Mouse (Mus musculus) liver, embryonic 14.5 days (tissue): ENCODE measurements around the gene Ptprn. TPM values are rescaled to one million over a fixed set of nuclear protein-coding genes. Genes with fewer than 3 reads are reported as not detected.
A peak's percentile ranks its signal among the peaks of the same experiment; 100 is the strongest.

ENCODE experiments used
- ATAC-seq: fragments of 200-750 bp; cut with Nextera tagmentation; 2 replicates; pipeline ENCODE4 v1.8.0; 2017; ENCODE audit warnings: moderate number of reproducible peaks, mild to moderate bottlenecking, moderate library complexity; ENCODE audit not compliant: insufficient read depth
- DNase-seq, 3 experiments: peaks; one replicate each; pipeline ENCODE4 v3.0.0-alpha.2; 2012 to 2013; ENCODE audit warnings: low read depth in 3 of 3, low spot score in 3 of 3
- H3K27ac ChIP-seq: fragments of 300-500 bp; sonication (generic); 2 replicates; pipeline ENCODE4 v1.5.1; 2014; ENCODE audit warnings: moderate library complexity, mild to moderate bottlenecking, control low read depth, inconsistent platforms
- H3K27me3 ChIP-seq: fragments of 300-500 bp; sonication (generic); 2 replicates; pipeline ENCODE4 v1.6.1; 2014; ENCODE audit warnings: mild to moderate bottlenecking, low read length, moderate library complexity; ENCODE audit not compliant: control insufficient read depth, insufficient read depth
- H3K36me3 ChIP-seq: fragments of 300-500 bp; sonication (generic); replicated peaks from 2 replicates; pipeline ENCODE4 v1.6.1; 2014; ENCODE audit warnings: low read depth; ENCODE audit not compliant: control insufficient read depth, insufficient read depth
- H3K4me1 ChIP-seq, 2 experiments: fragments of 200-500 bp in 1 of 2; fragments of 300-500 bp in 1 of 2; sonication (generic) in 1 of 2; replicated peaks; 2 replicates each; pipeline ENCODE4 v1.6.1; 2012 to 2014; ENCODE audit warnings: antibody characterized with exemption in 1 of 2, inconsistent platforms in 1 of 2, low read length in 1 of 2; ENCODE audit not compliant: control insufficient read depth in 2 of 2, insufficient read depth in 2 of 2
- H3K4me2 ChIP-seq: fragments of 300-500 bp; sonication (generic); 2 replicates; pipeline ENCODE4 v1.6.1; 2014; ENCODE audit warnings: low read depth, mild to moderate bottlenecking, control low read depth, moderate library complexity
- H3K4me3 ChIP-seq, 2 experiments: fragments of 200-500 bp in 1 of 2; fragments of 300-500 bp in 1 of 2; sonication (generic) in 1 of 2; 2 replicates each; pipeline ENCODE4 v1.5.1; 2012 to 2014; ENCODE audit warnings: low read depth in 2 of 2, low read length in 2 of 2, mild to moderate bottlenecking in 2 of 2, control low read depth in 1 of 2, inconsistent platforms in 1 of 2, moderate library complexity in 1 of 2; ENCODE audit not compliant: insufficient read depth in 1 of 2
- H3K9ac ChIP-seq: fragments of 300-500 bp; sonication (generic); replicated peaks from 2 replicates; pipeline ENCODE4 v1.6.1; 2014; ENCODE audit warnings: mild to moderate bottlenecking, control low read depth, moderate library complexity
- H3K9me3 ChIP-seq: fragments of 300-500 bp; sonication (generic); 2 replicates; pipeline ENCODE4 v1.6.1; 2016; ENCODE audit warnings: low read length, mixed read lengths; ENCODE audit not compliant: control insufficient read depth
- CTCF ChIP-seq: IDR thresholded peaks from 2 replicates; pipeline ENCODE4 v1.5.1; 2016; ENCODE audit warnings: antibody characterized with exemption, low read depth, control low read depth
- EP300 ChIP-seq: IDR thresholded peaks from 2 replicates; pipeline ENCODE4 v1.6.1; 2016; ENCODE audit warnings: antibody characterized with exemption, low read depth
- WGBS: fragments of 180-500 bp; shearing (Covaris S2); extraction: QIAGEN DNeasy Blood & Tissue Kit; methylation state at CpG from one replicate; pipeline ENCODE4 v1.1.7; 2014; ENCODE audit not compliant: insufficient replicate concordance; 5-methylcytosine and 5-hydroxymethylcytosine counted together
- polyA plus RNA-seq, 2 experiments: library from polyadenylated mRNA; depleted of rRNA in 1 of 2; stranded (reverse) in 1 of 2; unstranded in 1 of 2; fragments of >200 nt; fragmentation: Nextera tagmentation in 1 of 2; extraction: Ambion mirVana in 1 of 2; gene quantifications; 2 replicates each; pipeline versions ENCODE4 v1.2.1 to v1.2.3; 2012 to 2014

Ptprn gene
- polyA plus RNA-seq, 2 experiments: 0.17 to 0.26 TPM

- ATAC-seq (peak; percentile 67), DNase-seq (peak in 1 of 3 experiments; percentile 65)
- peaks cover 38% of the 10 kb centered on the region for H3K36me3 ChIP-seq
- peak overlapping the region; percentile 90 for H3K9ac ChIP-seq
- peak overlapping the region; percentile 95 for H3K27ac ChIP-seq
- no peak for TF ChIP-seq CTCF
- peak; percentile 4; the same call in 1 of the 2 replicates for TF ChIP-seq EP300
- peaks cover 15% of the 10 kb centered on the region for H3K27me3 ChIP-seq
- H3K4me1 ChIP-seq: peaks cover 37% of the 10 kb centered on the region in 2 experiments
- under 1% methylated on average over 38 of the region's 38 CpGs for WGBS
- H3K4me3 ChIP-seq: peak overlapping the region; percentile 68 to 94
- peak overlapping the region; percentile 75 for H3K4me2 ChIP-seq
- no peaks in the 10 kb centered on the region for H3K9me3 ChIP-seq
These were observed 45.9 kb downstream of the Ptprn start for GRCm38 (mm10) chr1:75218227-75219001.

GRCm38 (mm10) chr1:75217893-75218226 is 46.4 kb downstream of the Ptprn start:
- Histone ChIP-seq H3K4me1 (peaks cover 43% of the 10 kb centered on the region in 2 experiments), H3K4me3 (peak overlapping the region; percentile 68 to 94), H3K27ac (peak overlapping the region; percentile 95), H3K27me3 (peaks cover 15% of the 10 kb centered on the region), H3K4me2 (peak overlapping the region; percentile 75), H3K9me3 (no peaks in the 10 kb centered on the region), H3K36me3 (peaks cover 40% of the 10 kb centered on the region), H3K9ac (peak overlapping the region; percentile 90)
- ATAC-seq: peak; percentile 5; the same call in 1 of the 2 replicates
- under 1% methylated on average over 6 of the region's 6 CpGs for WGBS
- no peak for TF ChIP-seq CTCF
- TF ChIP-seq EP300: no peak
- no peak for DNase-seq

GRCm38 (mm10) chr1:75216797-75217585 is 47.3 kb downstream of the Ptprn start:
- DNase-seq (peak in 2 of 3 experiments; percentile 69 to 73), ATAC-seq (peak; percentile 61)
- Histone ChIP-seq H3K4me3 (peak overlapping the region; percentile 68 to 94), H3K4me1 (peaks cover 49 to 50% of the 10 kb centered on the region in 2 experiments), H3K36me3 (peaks cover 47% of the 10 kb centered on the region), H3K27ac (peak overlapping the region; percentile 95), H3K9me3 (no peaks in the 10 kb centered on the region), H3K4me2 (peak overlapping the region; percentile 75), H3K9ac (peak overlapping the region; percentile 90), H3K27me3 (peaks cover 15% of the 10 kb centered on the region)
- TF ChIP-seq EP300 (peak; percentile 72), CTCF (no peak)
- WGBS: 39% methylated on average over 13 of the region's 13 CpGs

- peaks cover 54 to 59% of the 10 kb centered on the region in 2 experiments for H3K4me1 ChIP-seq
- ATAC-seq (no peak), DNase-seq (no peak)
- TF ChIP-seq EP300 (no peak), CTCF (no peak)
- peak overlapping the region; percentile 68 to 94; a peak in 3 of 4 replicates for H3K4me3 ChIP-seq
- H3K4me2 ChIP-seq: peak overlapping the region; percentile 75
- H3K36me3 ChIP-seq: peaks cover 49% of the 10 kb centered on the region
- peak overlapping the region; percentile 36 for H3K9ac ChIP-seq
- peak overlapping the region; percentile 95 for H3K27ac ChIP-seq
- H3K9me3 ChIP-seq: no peaks in the 10 kb centered on the region
- WGBS: 84% methylated on average over 9 of the region's 9 CpGs
- H3K27me3 ChIP-seq: peaks cover 12% of the 10 kb centered on the region
These were observed 48.5 kb downstream of the Ptprn start for GRCm38 (mm10) chr1:75215785-75216184.

- peaks cover 59 to 63% of the 10 kb centered on the region in 2 experiments for H3K4me1 ChIP-seq
- peak overlapping the region in 1 of 2 experiments; percentile 68; a peak in 2 of 4 replicates for H3K4me3 ChIP-seq
- ATAC-seq: no peak
- H3K4me2 ChIP-seq: peak overlapping the region; percentile 75
- H3K27ac ChIP-seq: peak overlapping the region; percentile 10
- H3K9me3 ChIP-seq: no peaks in the 10 kb centered on the region
- H3K9ac ChIP-seq: 0 out of 2 replicates have a peak overlapping the region, but pooled peaks have one; percentile 18
- peaks cover 3% of the 10 kb centered on the region; the same call in 1 of the 2 replicates for H3K27me3 ChIP-seq
- WGBS: 51% methylated on average over 5 of the region's 5 CpGs
- H3K36me3 ChIP-seq: peaks cover 49% of the 10 kb centered on the region
- no peak for TF ChIP-seq EP300
- no peak for TF ChIP-seq CTCF
- no peak for DNase-seq
These were observed 49.4 kb downstream of the Ptprn start for GRCm38 (mm10) chr1:75214886-75215285.
